Comparison of ENCODE assay signal across 11 mouse cellular contexts in the genomic region with DNA sequence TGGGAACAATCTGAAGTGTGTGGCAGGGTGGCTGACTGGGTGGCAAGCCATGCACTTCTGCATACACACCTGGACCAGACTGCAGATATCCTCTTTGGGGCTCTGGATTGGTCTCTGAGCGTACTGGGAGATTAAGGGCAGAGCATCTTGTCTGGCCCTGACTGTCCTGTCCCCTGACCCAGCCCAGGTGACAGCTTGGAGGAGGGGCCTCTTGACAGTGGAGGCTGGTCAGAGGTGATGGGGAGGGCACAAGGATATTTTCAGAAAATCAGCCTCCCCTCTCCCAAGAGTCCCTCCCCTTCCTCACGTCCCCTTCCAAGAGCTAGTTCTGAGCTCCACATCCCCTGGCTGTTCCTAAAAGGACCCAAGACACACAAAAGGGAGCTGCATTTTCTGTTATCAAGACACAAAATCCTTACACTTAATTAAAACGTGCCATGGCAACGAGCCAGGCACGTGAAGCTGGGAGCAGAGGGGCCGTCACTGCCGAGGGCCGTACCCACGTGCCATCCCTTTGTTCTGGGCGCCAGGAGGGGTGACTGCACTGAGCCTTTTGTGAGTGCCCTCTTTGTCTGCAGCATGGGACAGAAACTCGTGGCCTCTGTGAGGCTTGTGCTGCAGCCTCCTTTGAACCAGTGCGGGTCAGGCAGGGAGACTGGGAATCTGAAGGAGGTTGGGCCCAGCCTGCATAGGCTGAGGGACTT. TPM values are rescaled to one million over a fixed set of nuclear protein-coding genes. Genes with fewer than 3 reads are reported as not detected.
A peak's percentile ranks its signal among the peaks of the same experiment; 100 is the strongest.
DNase-seq lines count a peak whose midpoint lies in the region; ATAC-seq lines count a peak whose summit lies in the region.
"Had no signal": no experiment of that assay in that cellular context is flagged by ENCODE, and none has a peak within 500 bp of the region (broad histone marks: within the 10 kb centered on the region; RNA-seq: fewer than 3 reads in every experiment).

No protein-coding gene starts in this region.

- no peaks in the 10 kb centered on the region for H3K9me3 ChIP-seq in heart, embryonic 11.5 days (replicated peaks; ENCODE audit: control insufficient read depth, low read length)
- H3K9me3 ChIP-seq in limb, embryonic 13.5 days: no peaks in the 10 kb centered on the region

- H3K4me2 ChIP-seq in heart, embryonic 11.5 days: no peak overlapping the region; the same call in 1 of the 2 replicates
- peak overlapping the region; percentile 32 for H3K4me2 ChIP-seq in limb, embryonic 13.5 days (replicated peaks)

- peaks cover 9% of the 10 kb centered on the region for H3K27me3 ChIP-seq in heart, embryonic 11.5 days (ENCODE audit: control insufficient read depth, insufficient read depth, low read length)
- H3K27me3 ChIP-seq in limb, embryonic 13.5 days: peaks cover 6% of the 10 kb centered on the region

- H3K9ac ChIP-seq in heart, embryonic 11.5 days (ENCODE audit: low read depth, low read length): no peak overlapping the region
- no peak overlapping the region for H3K9ac ChIP-seq in limb, embryonic 13.5 days
- H3K9ac ChIP-seq: liver, embryonic 14.5 days had no signal

- DNase-seq in heart, adult 11 months: peak; percentile 66
- peak; percentile 14 for DNase-seq in right cerebral cortex, postnatal 4 days
- no peak for DNase-seq in right cerebral cortex, postnatal 14 days
- no peak for DNase-seq in liver
- no peak for DNase-seq in gastrocnemius, adult 8-10 months (ENCODE audit: low spot score in 2 of 2)
- no peak for DNase-seq in thymus, adult 18-20 months
- DNase-seq: gastrocnemius, postnatal 25 days had no signal

- H3K4me3 ChIP-seq in heart, embryonic 11.5 days (ENCODE audit: low read depth, low read length): no peak overlapping the region
- H3K4me3 ChIP-seq in limb, embryonic 13.5 days: no peak overlapping the region

- H3K4me1 ChIP-seq in heart, embryonic 11.5 days (ENCODE audit: control insufficient read depth, insufficient read depth, low read length): no peaks in the 10 kb centered on the region
- H3K4me1 ChIP-seq in limb, embryonic 13.5 days: peaks cover 5% of the 10 kb centered on the region; the same call in 1 of the 2 replicates

- 18% methylated on average over 12 of the region's 12 CpGs for WGBS in heart, embryonic 11.5 days (ENCODE audit: insufficient replicate concordance)
- WGBS in limb, embryonic 13.5 days: 18% methylated on average over 12 of the region's 12 CpGs

- ATAC-seq in heart, embryonic 11.5 days (replicated peaks; ENCODE audit: insufficient number of reproducible peaks, low FRiP score, low TSS enrichment): no peak
- ATAC-seq in limb, embryonic 13.5 days (ENCODE audit: low FRiP score, low read depth): no peak

- H3K27ac ChIP-seq in heart, embryonic 11.5 days (ENCODE audit: low read depth, low read length): no peak overlapping the region
- no peak overlapping the region for H3K27ac ChIP-seq in limb, embryonic 13.5 days
- H3K27ac ChIP-seq: kidney, postnatal 0 days; liver, embryonic 14.5 days had no signal

- H3K36me3 ChIP-seq in heart, embryonic 11.5 days (ENCODE audit: control insufficient read depth, insufficient read depth, low read length): no peaks in the 10 kb centered on the region
- H3K36me3 ChIP-seq in limb, embryonic 13.5 days: no peaks in the 10 kb centered on the region

RNA-seq across cellular contexts. Expression of gene Bub3, which starts 37.9 kb away (rescaled TPM):
- polyA plus RNA-seq in heart, embryonic 11.5 days (2014; fragmentation: Nextera tagmentation; extraction: Ambion mirVana): 147 and 148 TPM in 2 replicates
- 226 and 233 TPM in 2 replicates for polyA plus RNA-seq in limb, embryonic 13.5 days (2015; fragmentation: Nextera tagmentation; extraction: Ambion mirVana)
- total RNA-seq in gastrocnemius, adult 8-10 months (2022): 10 to 100 TPM; 30.5 to 36.3 (median 32.4) TPM

RNA-seq across cellular contexts. Expression of gene Hmx2, which starts 49.4 kb away (rescaled TPM):
- polyA plus RNA-seq in heart, embryonic 11.5 days (2014; fragmentation: Nextera tagmentation; extraction: Ambion mirVana): not detected in 2 replicates
- not detected in 2 replicates for polyA plus RNA-seq in limb, embryonic 13.5 days (2015; fragmentation: Nextera tagmentation; extraction: Ambion mirVana)
- total RNA-seq in gastrocnemius, adult 8-10 months (2022): not detected
- total RNA-seq: gastrocnemius, postnatal 25 days had no signal
- polyA plus RNA-seq: liver, embryonic 14.5 days had no signal

RNA-seq across cellular contexts. Expression of gene Hmx3, which starts 55.3 kb away (rescaled TPM):
- polyA plus RNA-seq in heart, embryonic 11.5 days (2014; fragmentation: Nextera tagmentation; extraction: Ambion mirVana): not detected in 2 replicates
- polyA plus RNA-seq in limb, embryonic 13.5 days (2015; fragmentation: Nextera tagmentation; extraction: Ambion mirVana): not detected in 2 replicates
- not detected for total RNA-seq in gastrocnemius, adult 8-10 months (2022)
- total RNA-seq: gastrocnemius, postnatal 25 days had no signal
- polyA plus RNA-seq: liver, embryonic 14.5 days had no signal

Comparison
In these comparisons a context has a peak if more than half of its experiments do, and no peak if none do; other contexts are left out.
1. DNase-seq: peak in heart, adult 11 months (single experiment) and right cerebral cortex, postnatal 4 days (single experiment); none in right cerebral cortex, postnatal 14 days (single experiment), liver (single experiment), gastrocnemius, adult 8-10 months (0 of 2) and thymus, adult 18-20 months (0 of 2).